In the genomic region with DNA sequence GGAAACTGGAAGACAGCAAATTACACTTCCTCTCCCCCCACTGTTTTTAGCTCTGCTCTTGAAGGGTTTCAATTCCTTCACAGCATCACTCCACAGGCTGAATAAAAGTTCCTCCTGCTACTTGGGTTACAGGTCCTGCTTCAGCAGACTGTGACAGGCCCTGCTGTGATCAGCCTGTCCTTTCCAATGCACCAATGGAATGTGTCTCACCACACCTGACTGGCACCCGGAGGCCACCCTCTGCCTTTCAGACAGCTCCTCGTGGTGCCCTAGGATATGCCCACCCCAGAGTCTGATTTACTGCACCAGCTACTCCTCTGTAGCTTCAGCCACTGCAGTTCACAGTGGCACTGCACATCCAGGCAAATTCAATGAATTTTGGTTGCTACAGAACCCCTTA, we compare ENCODE assay signal across 10 mouse cellular contexts.
A peak's percentile ranks its signal among the peaks of the same experiment; 100 is the strongest.
DNase-seq lines count a peak whose midpoint lies in the region; ATAC-seq and TF ChIP-seq lines count a peak whose summit lies in the region.
"Had no signal": no experiment of that assay in that cellular context is flagged by ENCODE, and none has a peak within 500 bp of the region (broad histone marks: within the 10 kb centered on the region; RNA-seq: fewer than 3 reads in every experiment).

No protein-coding gene starts in this region.

- no peak for DNase-seq in forebrain, embryonic 11.5 days (ENCODE audit: low spot score)
- DNase-seq in forebrain, postnatal 0 days: no peak
- DNase-seq in kidney, postnatal 10 days: peak; percentile 60
- no peak for DNase-seq in cerebellum, postnatal 14 days
- DNase-seq in frontal cortex, postnatal 25 days (ENCODE audit: low spot score in 2 of 2): no peak
- DNase-seq: heart, postnatal 36 days; liver, embryonic 13.5 days had no signal

- WGBS in forebrain, embryonic 11.5 days: 66% methylated on average over 2 of the region's 2 CpGs
- WGBS in forebrain, postnatal 0 days: 38% methylated on average over 2 of the region's 2 CpGs
- 27% methylated on average over 2 of the region's 2 CpGs for WGBS in midbrain, embryonic 15.5 days
- 42% methylated on average over 2 of the region's 2 CpGs for WGBS in liver, embryonic 12.5 days (ENCODE audit: insufficient replicate concordance)

- H3K9ac ChIP-seq in forebrain, embryonic 11.5 days (ENCODE audit: low read length): no peak overlapping the region
- H3K9ac ChIP-seq in forebrain, postnatal 0 days: no peak overlapping the region
- H3K9ac ChIP-seq in midbrain, embryonic 15.5 days: no peak overlapping the region
- H3K9ac ChIP-seq in liver, embryonic 12.5 days: no peak overlapping the region
- H3K9ac ChIP-seq: liver, embryonic 13.5 days had no signal

- no peaks in the 10 kb centered on the region for H3K36me3 ChIP-seq in forebrain, embryonic 11.5 days (ENCODE audit: control insufficient read depth, insufficient read depth, low read length)
- no peaks in the 10 kb centered on the region for H3K36me3 ChIP-seq in forebrain, postnatal 0 days (ENCODE audit: insufficient read depth)
- no peaks in the 10 kb centered on the region for H3K36me3 ChIP-seq in midbrain, embryonic 15.5 days (replicated peaks)
- no peaks in the 10 kb centered on the region for H3K36me3 ChIP-seq in liver, embryonic 12.5 days
- H3K36me3 ChIP-seq: liver, embryonic 13.5 days had no signal

- H3K27me3 ChIP-seq in forebrain, embryonic 11.5 days (ENCODE audit: control insufficient read depth, insufficient read depth, low read length): no peaks in the 10 kb centered on the region
- no peaks in the 10 kb centered on the region for H3K27me3 ChIP-seq in forebrain, postnatal 0 days (ENCODE audit: insufficient read depth, low read length)
- no peaks in the 10 kb centered on the region for H3K27me3 ChIP-seq in midbrain, embryonic 15.5 days (replicated peaks)
- H3K27me3 ChIP-seq in liver, embryonic 12.5 days (replicated peaks): no peaks in the 10 kb centered on the region
- H3K27me3 ChIP-seq: liver, embryonic 13.5 days had no signal

- H3K4me2 ChIP-seq in forebrain, embryonic 11.5 days (ENCODE audit: low read depth, low read length, severe bottlenecking): no peak overlapping the region
- no peak overlapping the region for H3K4me2 ChIP-seq in forebrain, postnatal 0 days (ENCODE audit: low read depth)
- no peak overlapping the region for H3K4me2 ChIP-seq in midbrain, embryonic 15.5 days
- H3K4me2 ChIP-seq in liver, embryonic 12.5 days: no peak overlapping the region
- H3K4me2 ChIP-seq: liver, embryonic 13.5 days had no signal

- H3K9me3 ChIP-seq in forebrain, embryonic 11.5 days (ENCODE audit: control insufficient read depth, low read length): no peaks in the 10 kb centered on the region
- no peaks in the 10 kb centered on the region for H3K9me3 ChIP-seq in forebrain, postnatal 0 days (ENCODE audit: low read length)
- H3K9me3 ChIP-seq in midbrain, embryonic 15.5 days: no peaks in the 10 kb centered on the region
- H3K9me3 ChIP-seq in liver, embryonic 12.5 days (replicated peaks): no peaks in the 10 kb centered on the region
- H3K9me3 ChIP-seq: liver, embryonic 13.5 days had no signal

- H3K4me1 ChIP-seq in forebrain, embryonic 11.5 days (replicated peaks; ENCODE audit: control insufficient read depth, insufficient read depth, low read length): peaks cover 11% of the 10 kb centered on the region
- H3K4me1 ChIP-seq in forebrain, postnatal 0 days (ENCODE audit: insufficient read depth): peaks cover 7% of the 10 kb centered on the region; the same call in 1 of the 2 replicates
- peaks cover 24% of the 10 kb centered on the region for H3K4me1 ChIP-seq in midbrain, embryonic 15.5 days
- H3K4me1 ChIP-seq in liver, embryonic 12.5 days: peaks cover 6% of the 10 kb centered on the region; the same call in 1 of the 2 replicates

- no peak overlapping the region for H3K4me3 ChIP-seq in forebrain, embryonic 11.5 days (ENCODE audit: low read depth, low read length)
- H3K4me3 ChIP-seq in forebrain, postnatal 0 days (ENCODE audit: low read depth, low read length): no peak overlapping the region
- H3K4me3 ChIP-seq in midbrain, embryonic 15.5 days: no peak overlapping the region
- H3K4me3 ChIP-seq in liver, embryonic 12.5 days: no peak overlapping the region
- H3K4me3 ChIP-seq: liver, embryonic 13.5 days had no signal

- peak overlapping the region; percentile 63; the same call in 1 of the 2 replicates for H3K27ac ChIP-seq in forebrain, embryonic 11.5 days (ENCODE audit: low read depth, low read length)
- no peak overlapping the region for H3K27ac ChIP-seq in forebrain, postnatal 0 days (ENCODE audit: low read depth, low read length)
- H3K27ac ChIP-seq in midbrain, embryonic 15.5 days: peak overlapping the region; percentile 62
- no peak overlapping the region for H3K27ac ChIP-seq in liver, embryonic 12.5 days
- H3K27ac ChIP-seq: liver, embryonic 13.5 days had no signal

- no peak for TF ChIP-seq CTCF in forebrain, postnatal 0 days (IDR thresholded peaks at IDR 0.05; ENCODE audit: low read depth)

- ATAC-seq in forebrain, embryonic 11.5 days (replicated peaks; ENCODE audit: low FRiP score): peak; percentile 44
- ATAC-seq in forebrain, postnatal 0 days: no peak
- peak; percentile 49 for ATAC-seq in granulocyte monocyte progenitor cell, adult 5-6 weeks (replicated peaks; ENCODE audit: poor library complexity, severe bottlenecking)
- ATAC-seq in midbrain, embryonic 15.5 days (replicated peaks): peak; percentile 29; the same call in 1 of the 2 replicates
- no peak for ATAC-seq in liver, embryonic 12.5 days

Comparison
In these comparisons a context has a peak if more than half of its experiments do, and no peak if none do; other contexts are left out.
1. ATAC-seq: peak in forebrain, embryonic 11.5 days (single experiment), granulocyte monocyte progenitor cell, adult 5-6 weeks (single experiment) and midbrain, embryonic 15.5 days (single experiment); none in forebrain, postnatal 0 days (single experiment) and liver, embryonic 12.5 days (single experiment).
2. H3K27ac ChIP-seq: peak in forebrain, embryonic 11.5 days (single experiment) and midbrain, embryonic 15.5 days (single experiment); none in forebrain, postnatal 0 days (single experiment) and liver, embryonic 12.5 days (single experiment).